ENCODE assay signal across 28 mouse cellular contexts in genomic region chr3:158105260-158105659, GRCm38 (mm10).
A peak's percentile ranks its signal among the peaks of the same experiment; 100 is the strongest.
DNase-seq lines count a peak whose midpoint lies in the region; ATAC-seq and TF ChIP-seq lines count a peak whose summit lies in the region.
"Had no signal": no experiment of that assay in that cellular context is flagged by ENCODE, and none has a peak within 500 bp of the region (broad histone marks: within the 10 kb centered on the region; RNA-seq: fewer than 3 reads in every experiment).

No protein-coding gene starts in this region.

- DNase-seq in cerebellum, postnatal 10 days: peak; percentile 9 to 11
- no peak for DNase-seq in cerebellum, adult 2 months
- DNase-seq in heart, adult 11 months: peak; percentile 67
- no peak for DNase-seq in heart, adult 18-20 months
- DNase-seq in kidney, postnatal 36 days: no peak
- peak; percentile 11 for DNase-seq in brain, embryonic 14.5 days (ENCODE audit: low read depth)
- DNase-seq: adrenal gland, adult 8-10 months; cerebellum, adult 11-12 months; gastrocnemius, postnatal 14 days; heart, postnatal 36 days; kidney, adult 11 months; kidney, postnatal 4 days; layer of hippocampus, adult 9-11 months; right cerebral cortex, adult 18-20 months; spleen, adult 18-20 months; thymus, postnatal 14 days had no signal

- no peak overlapping the region for H3K27ac ChIP-seq in cerebellum, adult 2 months (ENCODE audit: insufficient read depth, low read length)
- H3K27ac ChIP-seq in kidney, embryonic 15.5 days: no peak overlapping the region
- H3K27ac ChIP-seq: limb, embryonic 13.5 days; lung, embryonic 15.5 days; midbrain, embryonic 10.5 days; neural tube, embryonic 12.5 days had no signal

- no peak overlapping the region for H3K9ac ChIP-seq in kidney, embryonic 15.5 days
- H3K9ac ChIP-seq: limb, embryonic 13.5 days; lung, embryonic 15.5 days; neural tube, embryonic 12.5 days had no signal

- H3K9me3 ChIP-seq in kidney, embryonic 15.5 days (replicated peaks): no peaks in the 10 kb centered on the region
- H3K9me3 ChIP-seq: G1E; limb, embryonic 13.5 days; lung, embryonic 15.5 days; midbrain, embryonic 10.5 days; neural tube, embryonic 12.5 days had no signal

- 0 out of 2 replicates have a peak, but pooled peaks have one; percentile 33 for ATAC-seq in kidney, embryonic 15.5 days (replicated peaks; ENCODE audit: low FRiP score)
- ATAC-seq: forebrain, embryonic 16.5 days; inflammation-experienced regulatory T-cells, adult 6 months; midbrain, embryonic 16.5 days had no signal

- no peak for TF ChIP-seq CTCF in cerebellum, adult 2 months (IDR thresholded peaks at IDR 0.05; ENCODE audit: borderline replicate concordance, insufficient read depth, low read depth, low read length)
- TF ChIP-seq CTCF in brain, embryonic 14.5 days (IDR thresholded peaks at IDR 0.05; ENCODE audit: borderline replicate concordance, extremely low read depth, insufficient read depth, insufficient read length): no peak

- no peaks in the 10 kb centered on the region for H3K27me3 ChIP-seq in cerebellum, adult 2 months (ENCODE audit: control insufficient read depth, insufficient read depth, low read length)
- H3K27me3 ChIP-seq in kidney, embryonic 15.5 days: no peaks in the 10 kb centered on the region
- H3K27me3 ChIP-seq: limb, embryonic 13.5 days; lung, embryonic 15.5 days; neural tube, embryonic 12.5 days had no signal

- WGBS in cerebellum, adult 2 months: 44% methylated on average over 1 of the region's 1 CpGs
- WGBS in kidney, embryonic 15.5 days: 69% methylated on average over 1 of the region's 1 CpGs

- H3K4me3 ChIP-seq in cerebellum, adult 2 months (replicated peaks; ENCODE audit: insufficient read depth, low read depth, low read length): no peak overlapping the region
- no peak overlapping the region for H3K4me3 ChIP-seq in kidney, embryonic 15.5 days (replicated peaks)
- H3K4me3 ChIP-seq: limb, embryonic 13.5 days; lung, embryonic 15.5 days; midbrain, embryonic 10.5 days; myocyte; neural tube, embryonic 12.5 days had no signal

- no peaks in the 10 kb centered on the region for H3K36me3 ChIP-seq in kidney, embryonic 15.5 days
- H3K36me3 ChIP-seq: G1E; limb, embryonic 13.5 days; lung, embryonic 15.5 days; midbrain, embryonic 10.5 days; neural tube, embryonic 12.5 days had no signal

- TF ChIP-seq POLR2A in cerebellum, adult 2 months (IDR thresholded peaks at IDR 0.05; ENCODE audit: borderline replicate concordance, insufficient read depth, low read length): no peak
- no peak for TF ChIP-seq POLR2A in brain, embryonic 14.5 days (IDR thresholded peaks at IDR 0.05; ENCODE audit: borderline replicate concordance, extremely low read depth, insufficient read depth, insufficient read length, poor library complexity, severe bottlenecking)

- no peaks in the 10 kb centered on the region for H3K4me1 ChIP-seq in cerebellum, adult 2 months (ENCODE audit: control insufficient read depth, insufficient read depth, low read length)
- H3K4me1 ChIP-seq in kidney, embryonic 15.5 days: no peaks in the 10 kb centered on the region
- H3K4me1 ChIP-seq: limb, embryonic 13.5 days; lung, embryonic 15.5 days; midbrain, embryonic 10.5 days; neural tube, embryonic 12.5 days had no signal

- no peak overlapping the region for H3K4me2 ChIP-seq in kidney, embryonic 15.5 days
- H3K4me2 ChIP-seq: heart, embryonic 11.5 days; limb, embryonic 13.5 days; liver, embryonic 11.5 days; lung, embryonic 15.5 days; neural tube, embryonic 12.5 days had no signal

Comparison
In these comparisons a context has a peak if more than half of its experiments do, and no peak if none do; other contexts are left out.
1. DNase-seq: peak in cerebellum, postnatal 10 days (2 of 2), heart, adult 11 months (single experiment) and brain, embryonic 14.5 days (single experiment); none in cerebellum, adult 2 months (0 of 2), heart, adult 18-20 months (0 of 2) and kidney, postnatal 36 days (0 of 2).